Mouse (Mus musculus) CH12.LX (cell line): ENCODE data around the gene Tunar.

Experiments
- CHD1 ChIP-seq: IDR thresholded peaks from 2 replicates; pipeline ENCODE4 v1.6.1; 2012; ENCODE audit warnings: low read depth, low read length, improper control_type of control experiment, inconsistent platforms
- CTCF ChIP-seq, 2 experiments: IDR thresholded peaks in 1 of 2; conservative IDR thresholded peaks in 1 of 2; 2 replicates each; pipeline ENCODE4 v1.5.1; 2011 to 2012; ENCODE audit warnings: low read depth in 2 of 2, low read length in 2 of 2, improper control_type of control experiment in 1 of 2, inconsistent platforms in 1 of 2, mild to moderate bottlenecking in 1 of 2, moderate library complexity in 1 of 2
- MYC ChIP-seq: IDR thresholded peaks from 2 replicates; pipeline ENCODE4 v1.6.1; 2011; ENCODE audit warnings: low read depth, mild to moderate bottlenecking, improper control_type of control experiment, low read length
- POLR2A ChIP-seq: IDR thresholded peaks from 2 replicates; pipeline ENCODE4 v1.6.1; 2011; ENCODE audit warnings: low read depth, mild to moderate bottlenecking, improper control_type of control experiment, low read length
- TCF12 ChIP-seq: IDR thresholded peaks from 2 replicates; pipeline ENCODE4 v1.6.1; 2014; ENCODE audit warnings: low read depth, mild to moderate bottlenecking, inconsistent platforms, low read length, improper control_type of control experiment
- ZKSCAN1 ChIP-seq: IDR thresholded peaks from 2 replicates; pipeline ENCODE4 v1.6.1; 2012; ENCODE audit warnings: low read depth, inconsistent platforms, low read length, improper control_type of control experiment, borderline replicate concordance
- ZNF384 ChIP-seq: IDR thresholded peaks from 2 replicates; pipeline ENCODE4 v1.6.1; 2012; ENCODE audit warnings: low read depth, low read length, improper control_type of control experiment, inconsistent platforms

- TF ChIP-seq CTCF (conservative IDR thresholded peaks at IDR 0.05 in 1 of 2, IDR thresholded peaks at IDR 0.05 in 1 of 2; ENCODE audit: low read depth in 2 of 2, low read length in 2 of 2) (no peak), TCF12 (no peak), CHD1 (no peak), POLR2A (no peak), ZNF384 (no peak), MYC (no peak), ZKSCAN1 (no peak)
Measured at GRCm38 (mm10) chr12:105322160-105322559, 11.5 kb upstream of the Tunar start.
